Mouse (Mus musculus): ENCODE measurements around the gene Odf3b. TPM values are rescaled to one million over a fixed set of nuclear protein-coding genes. Genes with fewer than 3 reads are reported as not detected.

The Odf3b gene
- total and polyA plus RNA-seq, 2 experiments from 2014 or later: 0.67 TPM; not detected in 1

GRCm38 (mm10) chr15:89384617-89385016 is 5.5 kb upstream of the Odf3b start, which contains the start of gene Klhdc7b:
Gene Klhdc7b, plus strand, starts transcription at chr15:89384917.
- no peak within 1 kb of the TSS for H3K4me3 ChIP-seq (ENCODE audit: low read depth, low read length)
- DNase-seq (ENCODE audit: low spot score): no peak
- H3K9me3 ChIP-seq (replicated peaks; ENCODE audit: control insufficient read depth, low read length): no peaks in the 10 kb centered on the region
- H3K4me1 ChIP-seq (ENCODE audit: control insufficient read depth, insufficient read depth): no peaks in the 10 kb centered on the region
- no peak within 1 kb of the TSS for H3K27ac ChIP-seq (ENCODE audit: low read depth)
- H3K4me2 ChIP-seq (ENCODE audit: low read depth, low read length): no peak within 1 kb of the TSS
- no peak within 1 kb of the TSS for H3K9ac ChIP-seq (replicated peaks; ENCODE audit: low read depth, low read length)
- TF ChIP-seq EP300 (IDR thresholded peaks at IDR 0.05; ENCODE audit: low read depth): no peak
- no peak for TF ChIP-seq CTCF (IDR thresholded peaks at IDR 0.05; ENCODE audit: low read depth)
- 75% methylated on average over 7 of the region's 7 CpGs for WGBS
- H3K36me3 ChIP-seq (replicated peaks; ENCODE audit: control insufficient read depth, insufficient read depth, low read length): no peaks in the 10 kb centered on the region
- H3K27me3 ChIP-seq (ENCODE audit: control insufficient read depth, insufficient read depth, low read length): peaks cover 5% of the 10 kb centered on the region
- ATAC-seq (ENCODE audit: insufficient read depth, low read depth): no peak

- peaks cover 4% of the 10 kb centered on the region; the same call in 1 of the 2 replicates for H3K4me1 ChIP-seq (ENCODE audit: control insufficient read depth, insufficient read depth)
- 11% methylated on average over 10 of the region's 10 CpGs for WGBS
- ATAC-seq (ENCODE audit: insufficient read depth, low read depth) (no peak), DNase-seq (ENCODE audit: low spot score) (no peak)
- H3K4me2 ChIP-seq (ENCODE audit: low read depth, low read length): peak overlapping the region; percentile 71
- no peak for TF ChIP-seq CTCF (IDR thresholded peaks at IDR 0.05; ENCODE audit: low read depth)
- TF ChIP-seq EP300 (IDR thresholded peaks at IDR 0.05; ENCODE audit: low read depth): no peak
- peak overlapping the region; percentile 44 for H3K4me3 ChIP-seq (ENCODE audit: low read depth, low read length)
- no peak overlapping the region for H3K27ac ChIP-seq (ENCODE audit: low read depth)
- H3K27me3 ChIP-seq (ENCODE audit: control insufficient read depth, insufficient read depth, low read length): peaks cover 40% of the 10 kb centered on the region
- no peak overlapping the region for H3K9ac ChIP-seq (replicated peaks; ENCODE audit: low read depth, low read length)
- H3K36me3 ChIP-seq (replicated peaks; ENCODE audit: control insufficient read depth, insufficient read depth, low read length): no peaks in the 10 kb centered on the region
- H3K9me3 ChIP-seq (replicated peaks; ENCODE audit: control insufficient read depth, low read length): no peaks in the 10 kb centered on the region
Observed at GRCm38 (mm10) chr15:89379429-89379828, 347 bp upstream of the Odf3b start.

- Histone ChIP-seq H3K9ac (replicated peaks; ENCODE audit: low read depth, low read length) (no peak overlapping the region), H3K36me3 (replicated peaks; ENCODE audit: control insufficient read depth, insufficient read depth, low read length) (no peaks in the 10 kb centered on the region), H3K27me3 (ENCODE audit: control insufficient read depth, insufficient read depth, low read length) (peaks cover 40% of the 10 kb centered on the region), H3K4me2 (ENCODE audit: low read depth, low read length) (peak overlapping the region; percentile 71), H3K4me1 (ENCODE audit: control insufficient read depth, insufficient read depth) (peaks cover 6% of the 10 kb centered on the region; the same call in 1 of the 2 replicates), H3K4me3 (ENCODE audit: low read depth, low read length) (peak overlapping the region; percentile 44), H3K27ac (ENCODE audit: low read depth) (no peak overlapping the region), H3K9me3 (replicated peaks; ENCODE audit: control insufficient read depth, low read length) (no peaks in the 10 kb centered on the region)
- no peak for ATAC-seq (ENCODE audit: insufficient read depth, low read depth)
- TF ChIP-seq EP300 (IDR thresholded peaks at IDR 0.05; ENCODE audit: low read depth) (no peak), CTCF (IDR thresholded peaks at IDR 0.05; ENCODE audit: low read depth) (no peak)
- WGBS: 14% methylated on average over 46 of the region's 46 CpGs
- no peak for DNase-seq (ENCODE audit: low spot score)
Observed at GRCm38 (mm10) chr15:89377938-89378828, 899 bp downstream of the Odf3b start.

GRCm38 (mm10) chr15:89377362-89377761 is 1.7 kb downstream of the Odf3b start:
- no peaks in the 10 kb centered on the region for H3K9me3 ChIP-seq (replicated peaks; ENCODE audit: control insufficient read depth, low read length)
- ATAC-seq (ENCODE audit: insufficient read depth, low read depth): no peak
- no peak overlapping the region for H3K4me2 ChIP-seq (ENCODE audit: low read depth, low read length)
- no peak overlapping the region for H3K4me3 ChIP-seq (ENCODE audit: low read depth, low read length)
- H3K9ac ChIP-seq (replicated peaks; ENCODE audit: low read depth, low read length): no peak overlapping the region
- H3K4me1 ChIP-seq (ENCODE audit: control insufficient read depth, insufficient read depth): peaks cover 12% of the 10 kb centered on the region; the same call in 1 of the 2 replicates
- H3K27ac ChIP-seq (ENCODE audit: low read depth): no peak overlapping the region
- H3K36me3 ChIP-seq (replicated peaks; ENCODE audit: control insufficient read depth, insufficient read depth, low read length): no peaks in the 10 kb centered on the region
- peaks cover 40% of the 10 kb centered on the region for H3K27me3 ChIP-seq (ENCODE audit: control insufficient read depth, insufficient read depth, low read length)
- no peak for DNase-seq (ENCODE audit: low spot score)
- 12% methylated on average over 18 of the region's 18 CpGs for WGBS
- TF ChIP-seq CTCF (IDR thresholded peaks at IDR 0.05; ENCODE audit: low read depth) (no peak), EP300 (IDR thresholded peaks at IDR 0.05; ENCODE audit: low read depth) (no peak)

DNA sequence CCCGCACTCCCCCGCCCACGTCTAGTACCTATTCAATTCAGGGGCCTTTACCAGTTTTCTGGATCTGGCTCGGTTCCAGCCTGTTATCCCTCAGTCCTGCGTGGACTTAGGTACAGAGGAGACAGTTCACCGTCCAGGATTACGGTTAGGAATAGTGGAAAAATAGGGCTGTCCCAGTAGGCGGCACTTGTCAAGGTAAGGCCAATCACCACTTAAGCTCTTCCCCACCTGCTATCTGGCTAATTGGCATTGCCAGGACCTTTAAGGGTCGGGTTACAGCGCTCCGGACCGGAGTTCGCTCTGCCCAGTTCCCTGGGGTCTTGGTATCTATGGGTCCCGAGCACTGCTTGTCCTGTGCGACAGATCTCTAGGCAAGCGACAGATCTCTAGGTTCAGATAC is 2.1 kb downstream of the Odf3b start, which contains the start of gene Tymp:
TSS of gene Tymp (minus strand) at position 83 of the 400 bp plus-strand sequence.
- Histone ChIP-seq H3K4me3 (ENCODE audit: low read depth, low read length) (no peak within 1 kb of the TSS), H3K27me3 (ENCODE audit: control insufficient read depth, insufficient read depth, low read length) (peaks cover 40% of the 10 kb centered on the region), H3K9me3 (replicated peaks; ENCODE audit: control insufficient read depth, low read length) (no peaks in the 10 kb centered on the region), H3K4me1 (ENCODE audit: control insufficient read depth, insufficient read depth) (peaks cover 12% of the 10 kb centered on the region; the same call in 1 of the 2 replicates), H3K9ac (replicated peaks; ENCODE audit: low read depth, low read length) (no peak within 1 kb of the TSS), H3K36me3 (replicated peaks; ENCODE audit: control insufficient read depth, insufficient read depth, low read length) (peaks cover 2% of the 10 kb centered on the region), H3K27ac (ENCODE audit: low read depth) (no peak within 1 kb of the TSS), H3K4me2 (ENCODE audit: low read depth, low read length) (no peak within 1 kb of the TSS)
- TF ChIP-seq CTCF (IDR thresholded peaks at IDR 0.05; ENCODE audit: low read depth) (no peak), EP300 (IDR thresholded peaks at IDR 0.05; ENCODE audit: low read depth) (no peak)
- ATAC-seq (ENCODE audit: insufficient read depth, low read depth) (no peak), DNase-seq (ENCODE audit: low spot score) (no peak)
- 30% methylated on average over 16 of the region's 16 CpGs for WGBS
